Mouse (Mus musculus) 3134 (cell line): Measurements from ENCODE around the gene Lsm10.

Experiments used
- DNase-seq: peaks from one replicate; pipeline ENCODE4 v3.0.0-alpha.2; 2011; ENCODE audit warnings: low spot score; ENCODE audit not compliant: insufficient read length; ENCODE audit errors: extremely low read depth

Lsm10 gene

GRCm38 (mm10) chr4:126096464-126097111, at the start of gene Lsm10:
TSS of gene Lsm10 (plus strand) at chr4:126096623.
- peak; percentile 91 for DNase-seq

- peak; percentile 86 for DNase-seq
Observed at GRCm38 (mm10) chr4:126046851-126047585, 49.4 kb upstream of the Lsm10 start, which contains the start of gene Mrps15. TSS of gene Mrps15 (plus strand) at chr4:126046925.

- no peak for DNase-seq
Observed at GRCm38 (mm10) chr4:126051617-126052016, 44.8 kb upstream of the Lsm10 start.

- DNase-seq, result no peak
Observed at GRCm38 (mm10) chr4:126057207-126058133, 39.0 kb upstream of the Lsm10 start.

- peak; percentile 81 for DNase-seq
Observed at GRCm38 (mm10) chr4:126058134-126058996, 38.1 kb upstream of the Lsm10 start, which contains the start of gene Oscp1. TSS of gene Oscp1 (plus strand) at chr4:126058565.

GRCm38 (mm10) chr4:126058997-126059362, 37.4 kb upstream of the Lsm10 start:
- DNase-seq, result no peak

GRCm38 (mm10) chr4:126062856-126063255, 33.6 kb upstream of the Lsm10 start:
- no peak for DNase-seq

GRCm38 (mm10) chr4:126065241-126065640, 31.2 kb upstream of the Lsm10 start:
- DNase-seq, result no peak

GRCm38 (mm10) chr4:126067401-126068077, 28.9 kb upstream of the Lsm10 start:
- DNase-seq, result no peak

GRCm38 (mm10) chr4:126068842-126069241, 27.6 kb upstream of the Lsm10 start:
- DNase-seq, result no peak

- no peak for DNase-seq
Observed at GRCm38 (mm10) chr4:126077833-126078232, 18.6 kb upstream of the Lsm10 start.

- DNase-seq, result no peak
Observed at GRCm38 (mm10) chr4:126079266-126079665, 17.2 kb upstream of the Lsm10 start.

GRCm38 (mm10) chr4:126081601-126082000, 14.8 kb upstream of the Lsm10 start:
- no peak for DNase-seq

GRCm38 (mm10) chr4:126083021-126083420, 13.4 kb upstream of the Lsm10 start:
- no peak for DNase-seq

- no peak for DNase-seq
Observed at GRCm38 (mm10) chr4:126084382-126084781, 12.0 kb upstream of the Lsm10 start.

- DNase-seq, result peak; percentile 39
Observed at GRCm38 (mm10) chr4:126085996-126086576, 10.3 kb upstream of the Lsm10 start.

- DNase-seq, result no peak
Observed at GRCm38 (mm10) chr4:126090101-126090847, 6.1 kb upstream of the Lsm10 start.

- no peak for DNase-seq
Observed at GRCm38 (mm10) chr4:126090848-126091124, 5.6 kb upstream of the Lsm10 start.

GRCm38 (mm10) chr4:126091873-126092272, 4.5 kb upstream of the Lsm10 start:
- no peak for DNase-seq
